Mouse (Mus musculus) embryonic facial prominence, embryonic 10.5 days (tissue): Measurements from ENCODE around the gene Gnaz. TPM values are rescaled to one million over a fixed set of nuclear protein-coding genes. Genes with fewer than 3 reads are reported as not detected.

ENCODE experiments used
- DNase-seq: peaks from one replicate; pipeline ENCODE4 v3.0.0-alpha.2; 2017; ENCODE audit warnings: low spot score
- H3K27ac ChIP-seq: fragments of 300-500 bp; sonication (generic); replicated peaks from 2 replicates; pipeline ENCODE4 v1.5.1; 2016; ENCODE audit warnings: mild to moderate bottlenecking
- H3K27me3 ChIP-seq: fragments of 300-500 bp; sonication (generic); replicated peaks from 2 replicates; pipeline ENCODE4 v1.6.1; 2016; ENCODE audit warnings: low read depth, mild to moderate bottlenecking; ENCODE audit not compliant: poor library complexity, severe bottlenecking
- H3K36me3 ChIP-seq: fragments of 300-500 bp; sonication (generic); replicated peaks from 2 replicates; pipeline ENCODE4 v1.6.1; 2016; ENCODE audit warnings: mild to moderate bottlenecking, moderate library complexity
- H3K4me1 ChIP-seq: fragments of 300-500 bp; sonication (generic); 2 replicates; pipeline ENCODE4 v1.6.1; 2016
- H3K4me3 ChIP-seq: fragments of 300-500 bp; sonication (generic); 2 replicates; pipeline ENCODE4 v1.5.1; 2016; ENCODE audit warnings: mild to moderate bottlenecking, moderate library complexity
- H3K9me3 ChIP-seq: fragments of 300-500 bp; sonication (generic); 2 replicates; pipeline ENCODE4 v1.6.1; 2016; ENCODE audit warnings: mild to moderate bottlenecking
- WGBS: fragments of 180-500 bp; shearing (Covaris S2); methylation state at CpG from one replicate; pipeline ENCODE4 v1.1.7; 2016; 5-methylcytosine and 5-hydroxymethylcytosine counted together
- polyA plus RNA-seq: library from polyadenylated mRNA; unstranded; fragments of >200 nt; fragmentation: Nextera tagmentation; extraction: Ambion mirVana; gene quantifications from 2 replicates; pipeline ENCODE4 v1.2.1, GENCODE M21; 2016

The Gnaz gene
- polyA plus RNA-seq = 5.1 TPM in 2 replicates

GRCm38 (mm10) chr10:74966850-74967451 is at the start of gene Gnaz:
Gene Gnaz, plus strand, starts transcription at chr10:74967177.
- DNase-seq = peak; percentile 98
- H3K27ac ChIP-seq = peak within 1 kb of the TSS; percentile 78
- H3K36me3 ChIP-seq = no peaks in the 10 kb centered on the region
- no peaks in the 10 kb centered on the region for H3K9me3 ChIP-seq
- WGBS = under 1% methylated on average over 83 of the region's 83 CpGs
- peak within 1 kb of the TSS; percentile 75 for H3K4me3 ChIP-seq
- H3K4me1 ChIP-seq = peaks cover 29% of the 10 kb centered on the region
- H3K27me3 ChIP-seq = peaks cover 60% of the 10 kb centered on the region

GRCm38 (mm10) chr10:74919277-74919676 is 47.7 kb upstream of the Gnaz start:
- H3K4me3 ChIP-seq = no peak overlapping the region
- no peaks in the 10 kb centered on the region for H3K9me3 ChIP-seq
- no peaks in the 10 kb centered on the region for H3K36me3 ChIP-seq
- peak; percentile 8 for DNase-seq
- no peaks in the 10 kb centered on the region; the same call in 1 of the 2 replicates for H3K27me3 ChIP-seq
- H3K27ac ChIP-seq = no peak overlapping the region
- 37% methylated on average over 5 of the region's 5 CpGs for WGBS
- 0 out of 2 replicates have a peak, but pooled peaks cover 3% of the 10 kb centered on the region for H3K4me1 ChIP-seq

- H3K4me3 ChIP-seq = no peak overlapping the region
- no peaks in the 10 kb centered on the region for H3K9me3 ChIP-seq
- no peak overlapping the region for H3K27ac ChIP-seq
- 47% methylated on average over 17 of the region's 17 CpGs for WGBS
- DNase-seq = peak; percentile 39
- no peaks in the 10 kb centered on the region for H3K36me3 ChIP-seq
- H3K4me1 ChIP-seq = peaks cover 10% of the 10 kb centered on the region
- no peaks in the 10 kb centered on the region; the same call in 1 of the 2 replicates for H3K27me3 ChIP-seq
Observed at GRCm38 (mm10) chr10:74920853-74921567, 46.0 kb upstream of the Gnaz start.

GRCm38 (mm10) chr10:74921614-74922013 is 45.4 kb upstream of the Gnaz start:
- Histone ChIP-seq H3K4me1 (peaks cover 10% of the 10 kb centered on the region), H3K27ac (no peak overlapping the region), H3K9me3 (no peaks in the 10 kb centered on the region), H3K27me3 (no peaks in the 10 kb centered on the region; the same call in 1 of the 2 replicates), H3K4me3 (no peak overlapping the region), H3K36me3 (no peaks in the 10 kb centered on the region)
- 88% methylated on average over 11 of the region's 11 CpGs for WGBS
- DNase-seq = no peak

- Histone ChIP-seq H3K36me3 (no peaks in the 10 kb centered on the region), H3K27ac (no peak overlapping the region), H3K4me1 (peaks cover 10% of the 10 kb centered on the region), H3K9me3 (no peaks in the 10 kb centered on the region), H3K4me3 (no peak overlapping the region), H3K27me3 (no peaks in the 10 kb centered on the region; the same call in 1 of the 2 replicates)
- WGBS = 76% methylated on average over 6 of the region's 6 CpGs
- DNase-seq = peak; percentile 8
Observed at GRCm38 (mm10) chr10:74922763-74923162, 44.2 kb upstream of the Gnaz start.

- Histone ChIP-seq H3K4me3 (no peak overlapping the region), H3K4me1 (peaks cover 8% of the 10 kb centered on the region), H3K27me3 (no peaks in the 10 kb centered on the region; the same call in 1 of the 2 replicates), H3K27ac (no peak overlapping the region), H3K36me3 (no peaks in the 10 kb centered on the region), H3K9me3 (no peaks in the 10 kb centered on the region)
- DNase-seq = no peak
- 91% methylated on average over 14 of the region's 14 CpGs for WGBS
Observed at GRCm38 (mm10) chr10:74924274-74924673, 42.7 kb upstream of the Gnaz start.

GRCm38 (mm10) chr10:74925324-74925723 is 41.7 kb upstream of the Gnaz start:
- DNase-seq = peak; percentile 59
- no peaks in the 10 kb centered on the region for H3K36me3 ChIP-seq
- H3K27me3 ChIP-seq = no peaks in the 10 kb centered on the region; the same call in 1 of the 2 replicates
- no peak overlapping the region for H3K27ac ChIP-seq
- peak overlapping the region; percentile 42 for H3K4me3 ChIP-seq
- no peaks in the 10 kb centered on the region for H3K9me3 ChIP-seq
- WGBS = 15% methylated on average over 21 of the region's 21 CpGs
- peaks cover 6% of the 10 kb centered on the region for H3K4me1 ChIP-seq

- DNase-seq = no peak
- Histone ChIP-seq H3K27ac (no peak overlapping the region), H3K9me3 (no peaks in the 10 kb centered on the region), H3K4me3 (no peak overlapping the region), H3K36me3 (no peaks in the 10 kb centered on the region), H3K4me1 (peaks cover 6% of the 10 kb centered on the region), H3K27me3 (no peaks in the 10 kb centered on the region)
- WGBS = 87% methylated on average over 7 of the region's 7 CpGs
Observed at GRCm38 (mm10) chr10:74928276-74928675, 38.7 kb upstream of the Gnaz start.

- Histone ChIP-seq H3K4me3 (no peak overlapping the region), H3K27me3 (no peaks in the 10 kb centered on the region), H3K36me3 (no peaks in the 10 kb centered on the region), H3K4me1 (peaks cover 6% of the 10 kb centered on the region), H3K9me3 (no peaks in the 10 kb centered on the region), H3K27ac (no peak overlapping the region)
- no peak for DNase-seq
- 79% methylated on average over 6 of the region's 6 CpGs for WGBS
Observed at GRCm38 (mm10) chr10:74929578-74929977, 37.4 kb upstream of the Gnaz start.

GRCm38 (mm10) chr10:74930541-74930940 is 36.4 kb upstream of the Gnaz start:
- DNase-seq = no peak

GRCm38 (mm10) chr10:74931631-74932030 is 35.3 kb upstream of the Gnaz start:
- WGBS = 83% methylated on average over 6 of the region's 6 CpGs
- Histone ChIP-seq H3K4me3 (no peak overlapping the region), H3K4me1 (no peaks in the 10 kb centered on the region), H3K36me3 (no peaks in the 10 kb centered on the region), H3K9me3 (no peaks in the 10 kb centered on the region), H3K27ac (no peak overlapping the region), H3K27me3 (no peaks in the 10 kb centered on the region)
- DNase-seq = no peak

More at GRCm38 (mm10) chr10:74930541-74930940, 36.4 kb upstream of the Gnaz start:
- Histone ChIP-seq H3K4me1 (peaks cover 2% of the 10 kb centered on the region), H3K27me3 (no peaks in the 10 kb centered on the region), H3K9me3 (no peaks in the 10 kb centered on the region), H3K27ac (no peak overlapping the region), H3K36me3 (no peaks in the 10 kb centered on the region), H3K4me3 (no peak overlapping the region)
- 77% methylated on average over 3 of the region's 3 CpGs for WGBS

GRCm38 (mm10) chr10:74932487-74932886 is 34.5 kb upstream of the Gnaz start:
- DNase-seq = no peak
- Histone ChIP-seq H3K4me1 (no peaks in the 10 kb centered on the region), H3K36me3 (no peaks in the 10 kb centered on the region), H3K27ac (no peak overlapping the region), H3K9me3 (no peaks in the 10 kb centered on the region), H3K27me3 (no peaks in the 10 kb centered on the region), H3K4me3 (no peak overlapping the region)
- 85% methylated on average over 6 of the region's 6 CpGs for WGBS
